Mouse (Mus musculus): ENCODE data around the gene Mcrip2.

DNA sequence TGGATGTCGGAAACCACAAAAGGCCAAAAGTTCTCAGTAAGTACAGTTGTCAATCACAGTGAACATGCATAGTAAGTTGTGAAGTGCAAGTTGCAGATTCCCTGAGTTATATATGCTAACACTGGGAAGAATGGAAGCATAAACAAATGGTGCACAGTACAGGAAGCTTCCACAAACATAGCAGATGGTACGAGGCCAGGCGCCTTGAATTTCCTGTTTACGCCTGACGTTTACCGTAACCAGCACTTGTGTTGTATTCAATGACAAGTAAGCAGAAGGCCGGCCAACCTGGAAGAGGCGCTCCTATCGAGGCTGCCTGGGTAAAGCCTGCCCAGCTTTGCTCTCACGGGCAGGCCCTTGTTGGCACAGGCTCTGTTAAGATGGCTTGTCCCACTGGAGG lies 18.9 kb upstream of the Mcrip2 start:
- TF ChIP-seq EP300 (IDR thresholded peaks at IDR 0.05; ENCODE audit: low read depth): no peak
- no peak for TF ChIP-seq CTCF (IDR thresholded peaks at IDR 0.05; ENCODE audit: low read depth)

Data from heart, postnatal 0 days (tissue).